Mouse (Mus musculus) kidney, postnatal 0 days (tissue): ENCODE data around the gene Slc7a11. TPM values are rescaled to one million over a fixed set of nuclear protein-coding genes. Genes with fewer than 3 reads are reported as not detected.
A peak's percentile ranks its signal among the peaks of the same experiment; 100 is the strongest.

Experiments
- ATAC-seq: fragments of 200-750 bp; cut with Nextera tagmentation; replicated peaks from 2 replicates; pipeline ENCODE4 v1.8.0; 2017; ENCODE audit warnings: low read depth, moderate number of reproducible peaks, moderate TSS enrichment, moderate library complexity; ENCODE audit not compliant: low FRiP score
- DNase-seq: peaks from one replicate; pipeline ENCODE4 v3.0.0-alpha.2; 2016; ENCODE audit warnings: low spot score
- H3K27ac ChIP-seq: fragments of 300-500 bp; sonication (generic); 2 replicates; pipeline ENCODE4 v1.5.1; 2014; ENCODE audit warnings: mild to moderate bottlenecking
- H3K27me3 ChIP-seq: fragments of 300-500 bp; sonication (generic); 2 replicates; pipeline ENCODE4 v1.6.1; 2014; ENCODE audit warnings: low read length, mixed read lengths; ENCODE audit not compliant: insufficient read depth
- H3K36me3 ChIP-seq: fragments of 300-500 bp; sonication (generic); 2 replicates; pipeline ENCODE4 v1.6.1; 2014; ENCODE audit warnings: low read length, mixed read lengths; ENCODE audit not compliant: insufficient read depth
- H3K4me1 ChIP-seq: fragments of 300-500 bp; sonication (generic); replicated peaks from 2 replicates; pipeline ENCODE4 v1.6.1; 2014; ENCODE audit warnings: antibody characterized with exemption, low read length, mixed read lengths; ENCODE audit not compliant: insufficient read depth
- H3K4me2 ChIP-seq: fragments of 300-500 bp; sonication (generic); 2 replicates; pipeline ENCODE4 v1.6.1; 2014; ENCODE audit warnings: mild to moderate bottlenecking, low read length, moderate library complexity, mixed read lengths
- H3K4me3 ChIP-seq: fragments of 300-500 bp; sonication (generic); replicated peaks from 2 replicates; pipeline ENCODE4 v1.5.1; 2014; ENCODE audit warnings: low read depth, low read length
- H3K9ac ChIP-seq: fragments of 300-500 bp; sonication (generic); 2 replicates; pipeline ENCODE4 v1.6.1; 2014; ENCODE audit warnings: low read depth, low read length
- H3K9me3 ChIP-seq: fragments of 300-500 bp; sonication (generic); replicated peaks from 2 replicates; pipeline ENCODE4 v1.6.1; 2016; ENCODE audit warnings: low read length, inconsistent platforms, mixed read lengths
- CTCF ChIP-seq: IDR thresholded peaks from 2 replicates; pipeline ENCODE4 v1.5.1; 2016; ENCODE audit warnings: antibody characterized with exemption, low read depth, mild to moderate bottlenecking, moderate library complexity
- WGBS: fragments of 180-500 bp; shearing (Covaris S2); extraction: QIAGEN DNeasy Blood & Tissue Kit; methylation state at CpG from one replicate; pipeline ENCODE4 v1.1.7; 2014; 5-methylcytosine and 5-hydroxymethylcytosine counted together
- polyA plus RNA-seq: library from polyadenylated mRNA; unstranded; fragments of >200 nt; fragmentation: Nextera tagmentation; extraction: Ambion mirVana; gene quantifications from 2 replicates; pipeline ENCODE4 v1.2.1, GENCODE M21; 2015

The Slc7a11 gene
- polyA plus RNA-seq, 1 experiment from 2014 or later = 0.20 TPM

- H3K27me3 ChIP-seq = no peaks in the 10 kb centered on the region
- H3K9me3 ChIP-seq = no peaks in the 10 kb centered on the region
- no peak overlapping the region for H3K4me3 ChIP-seq
- no peaks in the 10 kb centered on the region for H3K4me1 ChIP-seq
- no peak overlapping the region for H3K4me2 ChIP-seq
- no peak for ATAC-seq
- WGBS = 83% methylated on average over 6 of the region's 6 CpGs
- TF ChIP-seq CTCF = no peak
- H3K36me3 ChIP-seq = no peaks in the 10 kb centered on the region
- H3K9ac ChIP-seq = no peak overlapping the region
- H3K27ac ChIP-seq = no peak overlapping the region
- DNase-seq = no peak
Observed at GRCm38 (mm10) chr3:50369791-50370190, 73.6 kb downstream of the Slc7a11 start.

- DNase-seq (no peak), ATAC-seq (no peak)
- no peak overlapping the region for H3K4me3 ChIP-seq
- no peaks in the 10 kb centered on the region for H3K9me3 ChIP-seq
- no peak overlapping the region for H3K27ac ChIP-seq
- no peak overlapping the region for H3K9ac ChIP-seq
- 53% methylated on average over 3 of the region's 3 CpGs for WGBS
- no peaks in the 10 kb centered on the region for H3K36me3 ChIP-seq
- H3K4me2 ChIP-seq = no peak overlapping the region
- H3K27me3 ChIP-seq = no peaks in the 10 kb centered on the region
- H3K4me1 ChIP-seq = no peaks in the 10 kb centered on the region
- no peak for TF ChIP-seq CTCF
Observed at GRCm38 (mm10) chr3:50367175-50367574, 76.2 kb downstream of the Slc7a11 start.

GRCm38 (mm10) chr3:50363659-50364058 lies 79.8 kb downstream of the Slc7a11 start:
- H3K27me3 ChIP-seq = no peaks in the 10 kb centered on the region
- H3K9ac ChIP-seq = no peak overlapping the region
- DNase-seq (no peak), ATAC-seq (no peak)
- no peaks in the 10 kb centered on the region for H3K36me3 ChIP-seq
- no peak overlapping the region for H3K27ac ChIP-seq
- no peaks in the 10 kb centered on the region for H3K4me1 ChIP-seq
- no peak for TF ChIP-seq CTCF
- H3K4me2 ChIP-seq = no peak overlapping the region
- 83% methylated on average over 3 of the region's 3 CpGs for WGBS
- H3K4me3 ChIP-seq = no peak overlapping the region
- H3K9me3 ChIP-seq = no peaks in the 10 kb centered on the region

GRCm38 (mm10) chr3:50347081-50347480 lies 96.3 kb downstream of the Slc7a11 start:
- WGBS = 43% methylated on average over 1 of the region's 1 CpGs
- Histone ChIP-seq H3K27ac (no peak overlapping the region), H3K9ac (no peak overlapping the region), H3K36me3 (no peaks in the 10 kb centered on the region), H3K4me2 (no peak overlapping the region), H3K9me3 (no peaks in the 10 kb centered on the region), H3K4me3 (no peak overlapping the region), H3K27me3 (no peaks in the 10 kb centered on the region), H3K4me1 (no peaks in the 10 kb centered on the region)
- ATAC-seq (no peak), DNase-seq (peak; percentile 3)
- TF ChIP-seq CTCF = no peak

GRCm38 (mm10) chr3:50344411-50344810 lies 99.0 kb downstream of the Slc7a11 start:
- TF ChIP-seq CTCF = no peak
- DNase-seq (peak; percentile 4), ATAC-seq (no peak)
- 95% methylated on average over 1 of the region's 1 CpGs for WGBS
- no peak overlapping the region for H3K27ac ChIP-seq
- no peaks in the 10 kb centered on the region for H3K4me1 ChIP-seq
- H3K9ac ChIP-seq = no peak overlapping the region
- H3K4me3 ChIP-seq = no peak overlapping the region
- H3K9me3 ChIP-seq = no peaks in the 10 kb centered on the region
- H3K27me3 ChIP-seq = no peaks in the 10 kb centered on the region
- H3K36me3 ChIP-seq = no peaks in the 10 kb centered on the region
- no peak overlapping the region for H3K4me2 ChIP-seq

GRCm38 (mm10) chr3:50324524-50324923 lies 118.9 kb downstream of the Slc7a11 start:
- no peaks in the 10 kb centered on the region for H3K36me3 ChIP-seq
- 54% methylated on average over 8 of the region's 8 CpGs for whole genome bisulfite sequencing
- no peaks in the 10 kb centered on the region for H3K27me3 ChIP-seq
- no peak overlapping the region for H3K4me2 ChIP-seq
- no peak overlapping the region for H3K9ac ChIP-seq
- ATAC-seq = no peak
- no peak overlapping the region for H3K27ac ChIP-seq
- H3K4me1 ChIP-seq = no peaks in the 10 kb centered on the region
- no peak overlapping the region for H3K4me3 ChIP-seq
- no peak for TF ChIP-seq CTCF
- H3K9me3 ChIP-seq = no peaks in the 10 kb centered on the region
- no peak for DNase-seq

- Histone ChIP-seq H3K27me3 (no peaks in the 10 kb centered on the region), H3K4me3 (no peak overlapping the region), H3K27ac (no peak overlapping the region), H3K4me1 (no peaks in the 10 kb centered on the region), H3K4me2 (no peak overlapping the region), H3K9ac (no peak overlapping the region), H3K9me3 (no peaks in the 10 kb centered on the region), H3K36me3 (no peaks in the 10 kb centered on the region)
- TF ChIP-seq CTCF = no peak
- ATAC-seq = no peak
- DNase-seq = no peak
- 88% methylated on average over 7 of the region's 7 CpGs for WGBS
Observed at GRCm38 (mm10) chr3:50323881-50324280, 119.5 kb downstream of the Slc7a11 start.
